Comparison of ENCODE assay signal across 23 mouse cellular contexts in genomic region chr15:30071668-30072067, GRCm38 (mm10).
"Had no signal": no experiment of that assay in that cellular context is flagged by ENCODE, and none has a peak within 500 bp of the region (broad histone marks: within the 10 kb centered on the region; RNA-seq: fewer than 3 reads in every experiment).

No protein-coding gene starts in this region.

- DNase-seq: gastrocnemius, postnatal 14 days; gastrocnemius, postnatal 36 days; heart, adult 2 months; heart, postnatal 14 days; heart, postnatal 4 days; kidney, adult 18-20 months; kidney, adult 8-10 months; kidney, postnatal 10 days; kidney, postnatal 25 days; kidney, postnatal 4 days; liver; liver, embryonic 13.5 days had no signal

- H3K9me3 ChIP-seq: heart, embryonic 15.5 days; hindbrain, embryonic 10.5 days; intestine, embryonic 15.5 days; limb, embryonic 10.5 days; liver, embryonic 13.5 days; liver, embryonic 15.5 days had no signal

- H3K27me3 ChIP-seq: heart, embryonic 13.5 days; heart, embryonic 15.5 days; hindbrain, embryonic 12.5 days; intestine, embryonic 15.5 days; limb, embryonic 12.5 days; liver, embryonic 13.5 days; liver, embryonic 15.5 days had no signal

- H3K9ac ChIP-seq: heart, embryonic 13.5 days; heart, embryonic 15.5 days; hindbrain, embryonic 12.5 days; hindbrain, embryonic 14.5 days; intestine, embryonic 15.5 days; limb, embryonic 12.5 days; liver, embryonic 13.5 days; liver, embryonic 15.5 days had no signal

- H3K4me3 ChIP-seq: heart, adult 2 months; heart, embryonic 13.5 days; heart, embryonic 15.5 days; hindbrain, embryonic 10.5 days; hindbrain, embryonic 12.5 days; intestine, embryonic 15.5 days; layer of hippocampus, adult 2 months; left cerebral cortex, adult 2 months; limb, embryonic 10.5 days; limb, embryonic 12.5 days; liver, embryonic 13.5 days; liver, embryonic 15.5 days had no signal

- H3K36me3 ChIP-seq: heart, embryonic 13.5 days; heart, embryonic 15.5 days; hindbrain, embryonic 10.5 days; hindbrain, embryonic 12.5 days; intestine, embryonic 15.5 days; limb, embryonic 10.5 days; limb, embryonic 12.5 days; liver, embryonic 13.5 days; liver, embryonic 15.5 days had no signal

- H3K27ac ChIP-seq: heart, adult 2 months; heart, embryonic 13.5 days; heart, embryonic 15.5 days; hindbrain, embryonic 10.5 days; hindbrain, embryonic 12.5 days; hindbrain, embryonic 14.5 days; intestine, embryonic 15.5 days; layer of hippocampus, adult 2 months; left cerebral cortex, adult 2 months; limb, embryonic 10.5 days; limb, embryonic 12.5 days; liver, embryonic 13.5 days; liver, embryonic 15.5 days had no signal

- H3K4me1 ChIP-seq: heart, embryonic 13.5 days; heart, embryonic 15.5 days; hindbrain, embryonic 10.5 days; hindbrain, embryonic 12.5 days; intestine, embryonic 15.5 days; limb, embryonic 10.5 days; limb, embryonic 12.5 days; liver, embryonic 13.5 days; liver, embryonic 15.5 days had no signal
